Mouse (Mus musculus) heart, adult 9 months (tissue): ENCODE results near the gene Etfbkmt.
"Not testable (repeated sequence)": the region's sequence is repeated elsewhere in the genome, so short reads cannot be mapped to it uniquely, and the experiment has no call there.

Source experiments
- DNase-seq, 2 experiments: peaks; one replicate each; pipeline ENCODE4 v3.0.0; 2022; ENCODE audit warnings: low spot score in 2 of 2

The Etfbkmt gene

DNA sequence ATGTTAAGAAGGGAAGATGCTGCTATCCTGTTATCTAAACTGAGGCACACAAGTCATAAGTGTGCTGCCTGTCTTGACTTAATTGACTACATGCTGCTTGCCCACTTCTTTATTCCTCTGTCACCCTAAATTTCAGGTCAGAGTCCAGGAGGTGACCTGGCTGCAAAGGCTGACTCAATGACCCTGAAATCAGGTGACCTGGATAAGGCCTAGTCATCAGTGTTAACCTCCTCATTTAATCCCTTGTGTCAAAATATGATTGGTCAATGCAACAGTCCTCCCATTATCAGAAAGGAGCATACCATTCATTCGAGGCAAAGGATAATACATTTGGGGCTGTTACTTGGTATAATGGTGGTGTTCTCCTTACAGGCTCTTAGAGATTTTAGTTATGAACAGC is at the start of gene Etfbkmt:
TSS of gene Etfbkmt (plus strand) at position 379 of the 400 bp plus-strand sequence.
- DNase-seq: no peak

DNA sequence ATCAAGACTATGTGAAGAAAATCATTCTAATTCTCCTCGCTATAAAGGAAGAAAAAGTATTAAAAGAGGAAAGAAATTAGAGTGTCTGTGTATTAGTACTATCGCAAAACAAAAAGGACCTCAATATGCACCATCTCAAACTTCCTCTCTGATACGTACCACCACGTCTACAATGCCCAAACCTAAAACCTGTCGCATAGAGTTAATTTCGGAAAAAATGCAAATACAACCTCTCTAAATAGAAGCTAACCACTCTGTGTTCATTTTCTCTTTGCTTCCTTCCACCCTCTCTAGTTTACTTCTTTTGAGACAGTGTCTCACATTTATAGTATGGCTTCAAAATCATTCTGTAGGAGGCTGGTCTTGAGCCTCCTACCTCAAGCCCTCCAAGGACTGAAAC is 47.2 kb upstream of the Etfbkmt start:
- DNase-seq: no peak

DNA sequence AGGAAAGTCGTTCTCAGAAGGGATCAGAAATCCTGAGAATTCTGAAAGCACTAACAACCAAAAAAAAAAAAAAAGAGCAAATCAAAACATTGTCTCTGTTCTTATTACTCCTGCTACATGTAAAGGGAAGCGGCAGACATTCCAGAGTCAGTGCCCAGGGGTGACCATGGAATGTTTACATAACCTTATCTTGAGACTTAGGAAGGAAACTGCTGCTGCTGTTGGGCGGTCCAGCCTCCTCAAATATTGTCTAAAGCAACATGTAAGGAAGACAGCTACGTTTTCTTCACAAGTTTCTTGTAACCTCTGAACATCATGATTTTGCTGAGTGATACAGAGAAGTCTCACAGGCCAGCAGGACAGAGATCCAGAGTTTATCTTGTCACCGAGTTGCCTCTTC is 46.2 kb upstream of the Etfbkmt start:
- DNase-seq: peak; percentile 43 to 61

DNA sequence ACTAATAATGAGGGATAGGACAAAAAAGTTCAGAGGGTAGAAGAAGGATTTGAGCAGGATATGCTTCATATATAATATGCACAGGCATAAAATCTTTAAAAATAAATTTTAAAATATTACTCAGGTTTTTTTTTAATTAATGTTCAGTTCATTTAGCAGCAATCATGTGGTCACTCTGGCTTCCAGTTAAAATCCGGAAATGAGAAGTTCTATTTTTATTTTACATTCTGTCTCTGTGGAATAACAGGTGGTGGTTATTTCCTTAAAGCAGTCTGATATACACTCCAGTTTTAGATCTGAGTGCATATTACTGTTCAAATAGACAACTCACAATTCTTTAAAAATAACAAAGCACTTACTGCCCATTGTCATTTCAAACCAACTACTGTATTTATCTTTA is 45.1 kb upstream of the Etfbkmt start:
- no peak for DNase-seq

DNA sequence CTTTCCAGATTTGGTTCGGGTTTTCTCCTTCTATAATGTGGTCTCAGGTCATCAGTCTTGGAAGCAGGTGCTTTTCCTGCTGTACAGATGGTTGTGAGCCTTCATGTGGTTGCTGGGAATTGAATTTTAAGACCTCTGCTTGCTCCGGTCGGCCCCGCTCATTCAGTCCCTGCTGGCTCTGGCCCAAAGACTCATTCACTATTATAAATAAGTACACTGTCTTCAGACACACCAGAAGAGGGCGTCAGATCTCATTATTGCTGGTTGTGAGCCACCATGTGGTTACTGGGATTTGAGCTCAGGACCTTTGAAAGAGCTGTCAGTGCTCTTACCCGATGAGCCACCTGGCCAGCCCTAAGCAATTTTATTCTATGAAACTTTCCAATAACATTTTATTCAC is 44.3 kb upstream of the Etfbkmt start:
- DNase-seq: no peak

DNA sequence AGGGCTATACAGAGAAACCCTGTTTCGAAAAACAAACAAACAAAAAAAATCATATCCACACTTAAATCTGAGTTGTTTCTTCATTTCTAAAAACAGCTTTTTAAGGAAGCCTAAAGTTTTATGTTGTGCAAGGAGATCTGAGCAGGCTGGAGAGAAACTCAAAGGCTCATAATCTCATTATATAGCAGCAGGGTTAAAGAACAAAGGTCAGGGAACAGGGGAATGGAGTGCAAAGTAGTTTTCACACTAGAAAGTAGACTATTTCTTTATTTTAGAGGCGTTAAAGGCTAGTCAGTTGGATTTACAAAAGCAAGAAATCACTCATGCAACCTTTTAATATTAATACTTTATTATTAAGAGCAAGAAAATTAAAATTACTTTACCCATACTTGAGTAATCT is 43.4 kb upstream of the Etfbkmt start:
- DNase-seq: no peak

DNA sequence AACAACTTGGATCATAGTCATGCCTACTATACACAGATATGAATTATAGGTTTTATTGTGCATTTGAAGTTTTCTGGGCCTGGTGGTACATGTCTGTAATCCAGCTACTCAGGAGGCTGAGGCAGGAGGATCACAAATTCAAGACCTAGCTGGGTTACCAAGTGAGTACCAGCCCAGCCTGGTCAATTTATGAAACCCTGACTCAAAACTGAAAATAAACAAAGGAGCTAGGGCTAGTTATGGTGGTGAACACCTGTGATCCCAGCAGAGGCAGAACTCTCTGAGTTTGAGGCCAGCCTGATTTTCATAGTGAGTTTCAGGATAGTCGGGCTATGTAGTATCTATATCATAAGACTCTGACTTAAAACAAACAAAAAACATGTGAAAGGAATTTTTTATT is 42.4 kb upstream of the Etfbkmt start:
- DNase-seq: no peak

DNA sequence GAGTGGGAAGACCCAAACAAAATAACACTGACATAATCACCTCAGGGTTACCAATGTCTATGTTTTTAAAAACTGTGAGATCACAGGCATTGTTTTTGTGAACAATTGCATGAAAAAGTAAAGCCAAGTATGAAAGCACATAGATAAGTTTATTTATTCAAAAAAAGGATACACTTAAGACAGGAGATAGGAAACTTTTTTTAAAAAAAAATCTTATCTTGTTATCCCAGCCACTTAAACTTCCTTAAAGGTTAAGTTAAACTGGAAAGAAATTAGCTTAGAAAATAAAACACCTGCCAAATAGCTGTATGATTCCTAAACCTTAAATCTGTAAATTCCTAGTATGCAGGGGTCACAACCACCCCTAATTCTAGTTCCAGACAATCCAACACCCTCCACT is 40.7 kb upstream of the Etfbkmt start:
- no peak for DNase-seq

DNA sequence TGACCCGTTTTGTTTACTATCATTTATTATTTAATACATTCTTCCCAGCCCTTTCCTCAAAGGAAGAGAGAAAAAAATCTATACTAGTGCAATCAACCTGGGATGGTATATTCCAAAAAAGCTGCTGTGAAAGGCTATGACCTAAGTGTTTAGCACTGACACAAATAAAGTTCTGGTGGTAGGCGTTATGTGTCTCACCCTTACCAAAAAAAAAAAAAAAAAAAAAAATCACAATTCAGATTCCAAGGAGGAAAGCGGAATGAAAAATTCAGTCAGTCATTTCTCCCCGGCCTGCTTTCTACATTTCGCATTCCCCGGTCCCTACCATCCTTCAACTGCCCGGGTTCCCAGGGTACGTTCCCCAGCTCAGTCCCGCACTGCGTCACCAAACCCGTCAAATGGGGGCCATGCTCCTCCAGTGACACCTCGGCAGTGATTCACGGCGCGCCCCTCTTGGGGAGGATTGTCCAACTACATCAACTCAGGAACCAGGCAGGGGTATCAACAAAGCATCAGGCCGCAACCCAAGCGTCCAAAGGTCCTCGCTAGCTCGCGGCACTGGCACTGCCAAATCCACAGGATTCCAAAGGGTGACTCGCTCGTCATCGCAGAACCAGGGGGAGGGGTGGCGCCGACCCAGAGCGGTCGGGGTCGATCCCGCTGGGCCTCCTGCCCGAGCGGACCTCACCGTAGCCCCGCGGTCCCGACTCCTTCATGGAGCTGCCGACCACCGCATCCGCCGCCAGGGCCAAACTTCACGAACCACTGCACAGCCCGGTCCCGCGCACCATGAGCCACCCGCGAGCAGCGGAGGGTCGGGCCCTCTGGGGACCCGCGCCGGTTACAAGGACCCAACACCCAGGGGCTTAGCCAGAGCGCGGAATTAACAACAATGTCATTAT is 39.2 kb upstream of the Etfbkmt start:
- peak; percentile 55 to 58 for DNase-seq

DNA sequence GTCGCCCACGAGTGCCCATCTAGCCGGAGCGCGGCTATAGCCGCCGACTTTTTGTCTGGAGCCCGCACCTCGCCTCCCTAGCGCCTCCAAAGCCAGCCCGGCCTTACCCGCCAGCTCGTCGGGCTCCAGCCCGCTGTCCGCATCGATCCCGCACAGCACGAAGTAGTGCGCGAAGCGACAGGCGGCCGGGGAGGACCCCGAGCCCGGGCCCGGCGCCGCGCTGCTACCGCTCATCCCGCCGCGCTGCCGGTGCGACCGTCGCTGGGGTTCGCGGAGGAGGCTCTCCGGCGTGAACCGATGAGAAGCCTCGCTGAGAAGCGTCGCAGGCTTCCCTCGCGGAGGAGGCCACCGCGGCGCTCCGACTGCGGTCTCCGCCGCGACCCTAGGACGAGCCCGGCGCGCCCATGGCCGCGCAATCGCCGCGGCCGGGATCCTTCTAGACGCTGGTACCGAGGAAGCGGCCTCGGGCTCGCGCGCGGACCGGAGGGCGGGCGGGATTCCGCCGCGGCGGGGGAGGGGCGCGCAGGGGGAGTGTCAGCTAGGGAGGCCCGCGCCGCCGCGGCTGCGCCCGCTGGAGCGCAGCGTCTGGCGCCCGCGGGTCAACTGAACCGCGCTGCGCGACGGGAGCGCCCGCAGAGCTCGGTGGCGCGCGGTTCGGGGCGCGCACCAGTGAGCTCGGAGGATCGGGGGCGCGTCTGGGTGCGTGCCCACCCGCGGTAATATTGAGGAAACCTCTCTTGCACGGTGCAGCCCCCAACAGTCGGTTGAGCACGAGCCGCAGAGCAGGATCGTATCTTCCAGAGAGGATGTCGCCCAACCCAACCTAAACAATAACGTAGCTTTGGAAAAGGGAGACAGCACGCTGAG is 38.3 kb upstream of the Etfbkmt start, which contains the start of gene Dennd5b:
TSS of gene Dennd5b (minus strand) at position 605 of the 867 bp plus-strand sequence.
- peak; percentile 85 to 86 for DNase-seq

DNA sequence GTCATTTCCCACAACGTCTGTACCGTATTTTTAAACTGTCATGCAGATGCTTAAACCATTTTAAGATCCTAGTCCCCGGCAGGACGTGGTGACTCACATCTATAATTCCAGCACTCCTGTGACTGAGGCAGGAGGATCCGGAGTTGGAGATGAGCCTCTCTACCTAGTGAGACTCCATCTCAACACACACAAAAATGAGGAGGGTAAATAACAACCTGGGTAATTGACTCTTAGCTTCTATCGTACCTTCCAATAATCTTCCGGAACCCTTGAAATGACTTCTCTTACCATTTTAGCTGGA is 37.8 kb upstream of the Etfbkmt start:
- peak in 1 of 2 experiments; percentile 82 for DNase-seq

DNA sequence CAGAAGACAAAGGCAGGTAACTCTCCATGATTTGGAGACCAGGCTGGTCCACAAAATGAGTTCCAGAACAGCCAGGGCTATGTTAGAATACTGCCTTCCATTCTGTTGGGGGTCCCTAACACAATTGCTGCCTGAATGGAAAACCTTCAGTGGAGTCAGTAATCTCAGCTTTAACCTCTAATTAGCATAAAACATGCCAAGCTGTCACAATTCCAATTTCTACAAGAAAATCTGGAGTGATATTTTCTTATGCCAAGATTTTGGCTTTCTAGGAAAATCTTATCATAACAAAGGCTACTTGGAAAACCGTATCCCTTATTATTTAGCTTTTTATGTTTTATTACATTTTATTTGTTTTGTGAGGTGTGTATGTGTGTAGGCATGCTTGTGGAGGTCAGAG is 36.2 kb upstream of the Etfbkmt start:
- no peak for DNase-seq

DNA sequence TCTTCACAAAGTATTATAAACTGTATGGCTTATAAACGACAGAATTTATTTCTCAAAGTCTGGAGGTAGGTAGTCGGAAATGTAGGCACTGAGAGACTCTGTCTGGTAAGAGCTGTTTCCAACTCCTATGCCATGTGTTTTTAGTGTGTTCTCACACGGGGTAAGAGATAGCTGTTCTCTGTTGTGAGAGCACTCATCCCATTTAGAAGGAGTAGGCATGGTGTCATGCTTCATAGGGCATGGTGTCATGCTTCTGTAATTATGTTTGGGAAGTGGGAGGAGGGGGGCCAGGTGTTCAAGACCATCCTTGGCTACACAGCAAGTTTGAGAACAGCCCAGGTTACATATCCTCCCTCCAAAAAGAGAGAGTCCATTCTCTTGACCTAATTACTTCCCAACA is 32.0 kb upstream of the Etfbkmt start:
- DNase-seq: no peak

DNA sequence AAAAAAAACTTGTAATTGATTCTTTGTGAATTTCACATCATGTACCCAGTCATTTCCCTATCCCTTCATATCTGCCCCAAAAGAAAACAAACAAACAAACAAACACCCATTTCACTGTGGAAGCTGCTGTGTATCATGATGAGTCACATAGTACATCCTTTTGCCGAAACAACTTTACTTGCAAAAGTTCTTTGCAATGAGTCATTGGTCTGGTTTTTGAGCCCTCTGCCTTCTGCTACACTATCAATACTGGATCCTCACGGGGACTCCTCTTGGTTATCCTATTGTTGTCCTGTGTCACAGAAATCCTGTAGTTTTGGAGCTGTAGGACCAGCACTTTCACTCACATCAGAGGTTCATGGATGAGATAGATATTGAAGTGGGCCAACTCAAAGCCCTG is 30.7 kb upstream of the Etfbkmt start:
- no peak for DNase-seq

DNA sequence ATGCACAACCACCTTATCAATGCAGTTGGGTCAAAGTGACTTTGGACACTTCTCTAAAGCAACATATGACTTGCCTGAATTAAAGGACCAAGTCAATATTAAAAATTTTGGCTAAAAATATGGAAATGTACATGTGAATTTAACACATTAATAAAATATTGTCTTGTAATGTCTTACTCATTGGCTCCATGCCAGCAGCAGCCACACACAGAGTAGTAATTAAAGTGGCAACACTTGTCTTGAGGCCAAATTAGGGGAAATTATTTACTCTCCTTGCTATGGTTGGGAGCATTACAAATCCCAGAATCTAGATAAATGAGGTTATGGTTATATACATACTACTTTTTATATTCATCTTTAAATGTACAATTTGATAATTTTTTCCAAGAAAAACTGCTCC is 22.7 kb upstream of the Etfbkmt start:
- DNase-seq: no peak

DNA sequence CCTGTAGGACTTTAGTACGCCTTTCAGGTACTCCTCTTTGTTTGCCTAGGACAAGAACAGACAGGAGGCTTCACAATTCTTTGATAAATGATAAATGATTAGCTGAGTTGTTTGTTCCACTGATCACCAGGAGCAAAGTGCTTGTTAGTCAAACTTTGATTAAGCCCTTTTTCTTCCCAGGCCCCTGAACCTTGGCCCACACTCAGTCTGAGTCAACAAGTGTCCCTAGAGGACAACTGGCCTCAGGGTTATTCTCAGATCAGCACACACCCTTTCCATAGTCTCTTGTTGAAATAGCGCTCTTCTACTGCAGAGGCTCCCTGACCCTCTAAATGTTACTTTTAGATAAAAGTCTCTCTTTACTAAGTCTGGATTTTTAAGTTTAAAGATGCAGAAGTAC is 20.7 kb upstream of the Etfbkmt start:
- DNase-seq: peak; percentile 63 to 72

DNA sequence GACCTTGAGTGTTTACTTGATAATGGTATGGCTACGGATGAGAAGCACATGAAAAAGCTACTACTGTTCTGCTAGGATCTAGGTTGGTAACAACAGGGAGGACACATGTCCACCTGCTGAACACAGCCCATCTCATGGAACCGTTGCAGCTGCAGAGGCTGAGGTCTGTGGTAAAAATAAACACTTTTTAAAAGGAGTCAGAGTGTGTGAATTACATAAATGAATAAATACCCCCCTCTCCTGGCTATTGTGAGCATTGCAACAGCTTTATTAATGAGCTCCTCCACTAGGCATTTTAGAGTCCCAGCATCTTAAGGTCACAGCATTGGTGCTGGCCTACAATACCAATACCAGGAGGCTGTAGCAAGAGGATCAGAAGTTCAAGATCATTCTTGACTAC is 19.8 kb upstream of the Etfbkmt start:
- peak; percentile 47 to 79 for DNase-seq

DNA sequence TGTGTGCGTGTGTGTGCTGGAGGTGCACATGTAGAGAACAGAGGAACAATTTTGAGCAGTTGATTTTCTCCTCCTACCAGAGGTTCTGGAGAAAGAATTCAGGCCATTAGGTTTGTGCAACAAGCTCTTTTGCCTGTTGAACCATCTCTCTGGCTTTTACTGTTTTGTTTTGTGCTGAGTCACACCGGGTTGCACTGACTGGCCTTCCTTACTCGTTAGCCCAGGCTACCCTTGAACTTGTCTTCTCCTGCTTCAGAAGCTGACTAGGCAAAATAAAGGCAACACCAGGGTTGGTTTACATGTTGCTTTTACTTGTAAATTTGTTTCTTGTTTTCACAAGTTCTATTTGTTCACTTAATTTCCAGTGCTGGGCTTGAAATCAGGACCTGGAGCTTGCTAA is 16.6 kb upstream of the Etfbkmt start:
- DNase-seq: no peak

DNA sequence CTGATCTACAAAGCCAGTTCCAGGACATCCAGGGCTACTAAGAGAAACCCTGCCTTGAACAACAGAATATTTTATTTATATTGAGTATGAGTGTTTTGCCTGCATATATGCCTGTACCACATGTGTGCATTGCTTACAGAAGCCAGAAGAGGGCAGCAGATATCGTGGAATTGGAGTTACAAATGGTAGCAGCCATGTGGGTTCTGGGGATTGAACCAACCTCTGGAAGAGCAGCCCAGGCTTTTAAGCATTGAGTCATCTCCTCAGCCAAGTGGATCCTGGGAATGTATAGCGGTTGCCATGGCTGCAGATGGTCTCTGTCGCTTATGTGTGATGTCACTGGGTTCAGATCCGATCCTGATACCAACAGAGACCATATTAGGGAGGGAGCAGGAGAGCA is 13.0 kb upstream of the Etfbkmt start:
- DNase-seq: peak in 1 of 2 experiments; percentile 48

DNA sequence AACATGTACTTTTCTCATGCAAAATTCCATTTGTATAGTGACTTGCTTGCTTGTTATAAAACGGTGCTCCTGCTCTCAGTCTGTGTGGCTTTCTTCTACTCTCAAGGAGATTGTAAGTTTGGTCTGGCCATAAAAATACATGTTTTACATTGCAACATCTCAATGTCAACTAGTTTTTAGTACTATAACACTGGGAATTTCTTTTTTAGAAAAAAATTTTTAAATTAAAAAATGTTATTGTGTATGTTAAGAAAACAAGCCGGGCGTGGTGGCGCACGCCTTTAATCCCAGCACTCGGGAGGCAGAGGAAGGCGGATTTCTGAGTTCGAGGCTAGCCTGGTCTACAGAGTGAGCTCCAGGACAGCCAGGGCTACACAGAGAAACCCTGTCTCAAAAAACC is 9.8 kb upstream of the Etfbkmt start, which contains the start of gene Gm10203:
TSS of gene Gm10203 (plus strand) at position 301 of the 400 bp plus-strand sequence.
- not testable (repeated sequence) for DNase-seq

DNA sequence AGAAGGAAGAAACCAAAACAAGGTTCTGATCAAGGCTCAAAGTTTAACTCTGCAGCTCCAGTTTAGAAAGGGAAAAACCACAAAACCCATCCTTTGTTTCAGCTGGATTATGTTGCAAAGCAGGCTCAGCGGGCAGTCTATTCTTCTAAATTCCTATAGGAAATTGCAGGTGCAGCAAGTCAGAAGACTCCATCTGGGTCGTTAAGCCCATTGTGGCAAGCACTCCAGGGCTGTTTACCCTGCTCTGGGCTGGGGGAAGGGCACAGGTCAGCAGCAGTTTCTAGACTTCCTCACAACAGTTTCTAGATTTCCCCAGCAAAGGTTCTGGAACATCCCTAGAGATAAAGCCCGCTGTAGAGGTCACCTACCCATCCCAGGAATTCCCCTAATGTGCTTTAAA is 8.5 kb upstream of the Etfbkmt start:
- DNase-seq: no peak

DNA sequence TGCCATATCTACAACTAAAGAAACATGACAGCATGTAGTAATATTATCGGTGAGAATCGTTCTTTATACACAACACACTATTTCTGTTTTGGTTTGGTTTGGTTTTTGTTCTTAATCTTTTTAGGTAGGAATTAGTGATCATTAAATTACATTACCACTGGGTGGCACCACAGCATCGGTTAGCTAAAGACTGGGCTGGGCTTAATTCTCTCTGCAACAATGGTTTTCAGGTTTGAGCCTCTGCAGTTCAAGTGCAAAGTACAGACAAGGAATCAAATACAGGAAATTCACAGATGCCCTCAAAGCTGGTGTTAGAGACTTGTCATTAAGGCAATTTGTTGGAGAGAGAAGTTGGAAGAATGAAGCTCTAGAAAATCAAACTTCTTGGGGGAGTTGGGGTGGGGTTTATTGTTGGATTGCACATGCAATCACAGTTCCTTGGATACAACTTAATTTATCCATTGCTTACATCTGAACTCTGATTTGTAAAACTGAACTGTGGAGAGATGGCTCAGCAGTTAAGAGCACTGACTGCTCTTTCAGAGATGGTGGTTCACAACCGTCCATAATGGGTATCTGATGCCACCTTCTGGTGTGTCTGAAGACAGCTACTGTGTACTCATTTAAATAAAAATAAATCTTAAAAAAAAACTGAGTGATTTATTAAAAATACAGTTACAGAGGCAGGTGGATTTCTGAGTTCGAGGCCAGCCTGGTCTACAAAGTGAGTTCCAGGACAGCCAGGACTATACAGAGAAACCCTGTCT is 7.2 kb upstream of the Etfbkmt start:
- peak in 1 of 2 experiments; percentile 44 for DNase-seq
